Mouse (Mus musculus) myocyte (in vitro differentiated cells): ENCODE measurements at regions not wholly inside any gene's neighbourhood (a gene's known extent, or its start where the extent isn't known, plus 50 kb on each side); places are given as distances from the start of the nearest gene placed in this dataset.

Source experiments
- H3K27me3 ChIP-seq: one replicate; pipeline ENCODE4 v1.6.1; 2011; ENCODE audit not compliant: control insufficient read depth, insufficient read depth, insufficient read length
- H3K36me3 ChIP-seq: one replicate; pipeline ENCODE4 v1.6.1; 2011; ENCODE audit not compliant: control insufficient read depth, insufficient read depth
- H3K4me2 ChIP-seq: one replicate; pipeline ENCODE4 v1.6.1; 2011; ENCODE audit warnings: low read depth, control low read depth
- H3K4me3 ChIP-seq: one replicate; pipeline ENCODE4 v1.5.1; 2011; ENCODE audit warnings: mild to moderate bottlenecking, control low read depth, moderate library complexity
- H3K79me2 ChIP-seq: one replicate; pipeline ENCODE4 v1.6.1; 2011; ENCODE audit not compliant: control insufficient read depth, insufficient read depth
- H3ac ChIP-seq: one replicate; pipeline ENCODE4 v1.6.1; 2011; ENCODE audit not compliant: control insufficient read depth, insufficient read length
- CEBPB ChIP-seq: IDR thresholded peaks from 2 replicates; pipeline ENCODE4 v1.6.1; 2011; ENCODE audit warnings: mild to moderate bottlenecking, moderate library complexity; ENCODE audit not compliant: poor library complexity, insufficient read depth, severe bottlenecking
- E2F4 ChIP-seq: IDR thresholded peaks from one replicate; pipeline ENCODE4 v1.6.1; 2011; ENCODE audit warnings: mild to moderate bottlenecking, control low read depth, moderate library complexity; ENCODE audit not compliant: insufficient read depth
- MAX ChIP-seq: IDR thresholded peaks from one replicate; pipeline ENCODE4 v1.6.1; 2011; ENCODE audit warnings: low read depth, mild to moderate bottlenecking, control low read depth
- MYOD1 ChIP-seq, 3 experiments: IDR thresholded peaks; one replicate each; pipeline ENCODE4 v1.6.1; 2011; ENCODE audit warnings: control low read depth in 2 of 3, low read depth in 2 of 3, mild to moderate bottlenecking in 2 of 3, moderate library complexity in 1 of 3; ENCODE audit not compliant: insufficient read length in 2 of 3, control insufficient read depth in 1 of 3
- MYOG ChIP-seq, 3 experiments: IDR thresholded peaks; one replicate each; pipeline ENCODE4 v1.6.1; 2011; ENCODE audit warnings: control low read depth in 2 of 3, low read depth in 2 of 3, mild to moderate bottlenecking in 2 of 3; ENCODE audit not compliant: insufficient read length in 2 of 3, control insufficient read depth in 1 of 3, insufficient read depth in 1 of 3
- POLR2A ChIP-seq: IDR thresholded peaks from one replicate; pipeline ENCODE4 v1.6.1; 2011; ENCODE audit warnings: low read depth, mild to moderate bottlenecking, control low read depth, moderate library complexity; ENCODE audit not compliant: insufficient read length
- POLR2AphosphoS2 ChIP-seq: IDR thresholded peaks from one replicate; pipeline ENCODE4 v1.6.1; 2011; ENCODE audit warnings: low read depth, control low read depth; ENCODE audit not compliant: insufficient read length
- REST ChIP-seq: IDR thresholded peaks from one replicate; pipeline ENCODE4 v1.6.1; 2011; ENCODE audit warnings: mild to moderate bottlenecking, control low read depth, moderate library complexity; ENCODE audit not compliant: insufficient read depth, insufficient read length
- SRF ChIP-seq: IDR thresholded peaks from one replicate; pipeline ENCODE4 v1.6.1; 2011; ENCODE audit warnings: low read depth; ENCODE audit not compliant: control insufficient read depth, insufficient read length
- TCF12 ChIP-seq: IDR thresholded peaks from one replicate; pipeline ENCODE4 v1.6.1; 2011; ENCODE audit warnings: mild to moderate bottlenecking, control low read depth; ENCODE audit not compliant: poor library complexity, insufficient read depth, severe bottlenecking
- TCF3 ChIP-seq: IDR thresholded peaks from one replicate; pipeline ENCODE4 v1.6.1; 2011; ENCODE audit warnings: low read depth, control low read depth; ENCODE audit not compliant: insufficient read length
- USF1 ChIP-seq: IDR thresholded peaks from one replicate; pipeline ENCODE4 v1.6.1; 2011; ENCODE audit warnings: low read depth, mild to moderate bottlenecking, control low read depth, moderate library complexity

DNA sequence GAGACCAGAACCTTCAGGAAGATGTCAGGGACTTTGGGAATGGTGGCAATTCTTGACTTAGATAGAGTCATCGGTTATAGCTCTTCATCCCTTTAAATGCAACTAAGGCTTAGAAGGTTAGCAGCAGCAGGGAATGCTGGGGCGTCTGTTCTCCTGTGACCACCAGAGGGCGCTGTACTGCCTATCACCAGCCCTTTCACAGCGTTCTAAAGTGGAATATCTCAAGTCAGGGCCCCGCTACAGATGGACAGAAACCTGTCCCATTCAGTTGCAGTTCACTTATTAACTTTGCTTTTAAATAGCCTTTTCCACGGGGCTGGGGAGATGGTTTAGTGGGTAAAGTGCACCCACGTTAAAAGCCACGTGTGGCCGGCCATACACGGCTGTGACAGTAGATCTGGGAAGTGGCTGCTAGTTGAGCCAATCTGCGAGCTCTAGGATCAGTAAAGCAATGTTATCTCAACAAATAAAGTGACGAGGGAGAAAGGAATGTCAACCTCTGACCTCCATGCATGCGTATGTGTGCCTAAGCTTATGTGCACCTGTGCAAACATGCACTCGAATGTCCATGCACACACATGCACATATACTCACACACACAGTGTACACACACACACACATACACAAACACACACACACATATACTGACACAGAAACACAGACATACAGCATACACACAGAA lies 104.3 kb downstream of the Fam168b start:
- H3K79me2 ChIP-seq, result no peaks in the 10 kb centered on the region
- no peaks in the 10 kb centered on the region for H3K36me3 ChIP-seq
- H3K4me3 ChIP-seq, result no peak overlapping the region
- TF ChIP-seq SRF (no peak), TCF3 (no peak), USF1 (no peak), REST (no peak), POLR2AphosphoS2 (no peak), E2F4 (no peak), POLR2A (no peak), TCF12 (no peak), MYOG (IDR thresholded peaks at IDR 0.05; ENCODE audit: control insufficient read depth in 1 of 3, insufficient read depth in 1 of 3, insufficient read length in 2 of 3, low read depth in 2 of 3) (no peak), CEBPB (no peak), MAX (no peak), MYOD1 (IDR thresholded peaks at IDR 0.05; ENCODE audit: control insufficient read depth in 1 of 3, insufficient read length in 2 of 3, low read depth in 2 of 3) (no peak)
- H3K4me2 ChIP-seq, result no peak overlapping the region
- no peaks in the 10 kb centered on the region for H3K27me3 ChIP-seq
- no peak overlapping the region for H3ac ChIP-seq

DNA sequence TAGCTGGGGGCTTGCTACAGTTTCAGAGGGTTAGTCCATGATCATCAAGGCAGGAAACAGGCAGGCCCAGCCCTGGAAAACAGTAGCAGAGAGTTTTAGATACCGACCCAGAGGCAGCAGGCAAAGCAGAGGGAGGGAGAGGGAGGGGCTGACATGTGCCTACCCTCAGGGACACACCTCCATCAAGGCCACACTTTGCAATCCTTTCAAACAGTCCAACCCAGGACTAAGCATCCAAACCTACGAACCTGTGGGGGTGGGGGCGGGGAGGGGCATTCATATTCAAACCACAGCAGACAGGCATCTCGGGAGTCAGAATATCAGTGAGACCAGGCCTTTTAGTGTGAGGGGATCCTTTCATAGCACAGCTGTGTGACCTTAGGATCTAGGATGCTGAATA lies 103.2 kb downstream of the Fam168b start:
- no peak overlapping the region for H3K4me3 ChIP-seq
- no peak for TF ChIP-seq MYOG (IDR thresholded peaks at IDR 0.05; ENCODE audit: control insufficient read depth in 1 of 3, insufficient read depth in 1 of 3, insufficient read length in 2 of 3, low read depth in 2 of 3)
- no peak for TF ChIP-seq CEBPB
- TF ChIP-seq REST, result no peak
- TF ChIP-seq POLR2A, result no peak
- no peak for TF ChIP-seq TCF3
- no peak for TF ChIP-seq TCF12
- TF ChIP-seq USF1, result no peak
- no peak for TF ChIP-seq MAX
- TF ChIP-seq MYOD1 (IDR thresholded peaks at IDR 0.05; ENCODE audit: control insufficient read depth in 1 of 3, insufficient read length in 2 of 3, low read depth in 2 of 3), result no peak
- no peak for TF ChIP-seq SRF
- TF ChIP-seq POLR2AphosphoS2, result no peak
- TF ChIP-seq E2F4, result no peak
- no peaks in the 10 kb centered on the region for H3K36me3 ChIP-seq
- no peak overlapping the region for H3ac ChIP-seq
- no peaks in the 10 kb centered on the region for H3K27me3 ChIP-seq
- no peaks in the 10 kb centered on the region for H3K79me2 ChIP-seq
- H3K4me2 ChIP-seq, result no peak overlapping the region

DNA sequence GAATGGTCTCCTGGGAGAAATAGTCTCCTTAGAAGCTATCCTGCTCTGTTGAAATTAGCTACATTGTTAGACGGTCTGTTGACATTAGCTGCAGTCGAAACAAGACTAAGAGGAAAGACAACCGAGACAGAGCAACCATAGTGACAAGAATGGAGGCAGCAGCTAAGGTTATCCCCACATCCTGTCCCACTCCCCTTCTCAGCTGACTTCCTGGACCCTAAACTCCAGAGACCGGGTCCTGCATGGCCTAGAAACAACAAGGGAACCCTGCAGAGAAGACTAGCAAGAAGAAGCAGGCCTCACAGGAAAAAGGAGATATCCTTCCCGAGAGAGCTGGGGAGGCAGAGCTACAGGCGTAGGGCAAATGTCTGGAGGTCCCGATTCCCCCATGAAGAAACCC lies 102.0 kb downstream of the Fam168b start:
- no peak overlapping the region for H3K4me3 ChIP-seq

DNA sequence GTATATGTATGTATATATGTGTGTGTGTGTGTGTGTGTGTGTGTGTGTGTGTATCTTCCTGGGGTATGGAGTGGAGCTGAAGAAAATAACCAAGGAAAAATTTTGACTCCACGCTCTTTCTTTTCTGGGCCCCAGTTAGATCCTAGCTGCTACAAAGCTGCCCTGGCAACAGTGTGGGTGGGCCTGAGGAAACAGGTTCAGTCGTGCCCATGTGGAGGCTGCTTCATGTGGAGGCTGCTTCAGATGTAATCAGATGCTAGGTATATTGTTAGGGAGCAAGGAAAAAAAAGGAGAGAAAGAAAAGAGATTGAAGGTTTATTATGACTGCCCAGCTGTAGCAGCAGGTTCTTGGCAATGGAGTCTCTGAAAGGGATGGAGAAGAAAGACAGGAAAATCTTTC lies 100.6 kb downstream of the Fam168b start:
- Histone ChIP-seq H3ac (no peak overlapping the region), H3K79me2 (no peaks in the 10 kb centered on the region), H3K4me2 (no peak overlapping the region), H3K36me3 (no peaks in the 10 kb centered on the region), H3K4me3 (no peak overlapping the region), H3K27me3 (peaks cover 20% of the 10 kb centered on the region)
- TF ChIP-seq TCF12 (no peak), POLR2AphosphoS2 (no peak), SRF (no peak), MYOG (IDR thresholded peaks at IDR 0.05; ENCODE audit: control insufficient read depth in 1 of 3, insufficient read depth in 1 of 3, insufficient read length in 2 of 3, low read depth in 2 of 3) (no peak), USF1 (no peak), REST (no peak), CEBPB (no peak), MYOD1 (IDR thresholded peaks at IDR 0.05; ENCODE audit: control insufficient read depth in 1 of 3, insufficient read length in 2 of 3, low read depth in 2 of 3) (no peak), TCF3 (no peak), MAX (no peak), POLR2A (no peak), E2F4 (no peak)

More for the DNA sequence above, 102.0 kb downstream of the Fam168b start:
- Histone ChIP-seq H3ac (no peak overlapping the region), H3K4me2 (no peak overlapping the region), H3K79me2 (no peaks in the 10 kb centered on the region), H3K27me3 (peaks cover 9% of the 10 kb centered on the region), H3K36me3 (no peaks in the 10 kb centered on the region)
- TF ChIP-seq TCF12 (no peak), MYOD1 (IDR thresholded peaks at IDR 0.05; ENCODE audit: control insufficient read depth in 1 of 3, insufficient read length in 2 of 3, low read depth in 2 of 3) (no peak), TCF3 (no peak), E2F4 (no peak), POLR2A (no peak), SRF (no peak), USF1 (no peak), MAX (no peak), MYOG (IDR thresholded peaks at IDR 0.05; ENCODE audit: control insufficient read depth in 1 of 3, insufficient read depth in 1 of 3, insufficient read length in 2 of 3, low read depth in 2 of 3) (no peak), REST (no peak)
